Mouse (Mus musculus): ENCODE measurements around the gene Plg. TPM values are rescaled to one million over a fixed set of nuclear protein-coding genes. Genes with fewer than 3 reads are reported as not detected.

Gene Plg
- polyA plus RNA-seq, 1 experiment from 2014 or later = 0.05 TPM

- Histone ChIP-seq H3K4me1 (ENCODE audit: insufficient read depth, low read depth, low read length) (no peaks in the 10 kb centered on the region), H3K4me2 (replicated peaks; ENCODE audit: low read depth, low read length) (no peak overlapping the region), H3K4me3 (ENCODE audit: low read depth, low read length) (no peak overlapping the region), H3K9ac (replicated peaks; ENCODE audit: low read depth) (no peak overlapping the region), H3K27ac (ENCODE audit: low read length) (peak overlapping the region; percentile 66), H3K36me3 (ENCODE audit: insufficient read depth, low read length) (no peaks in the 10 kb centered on the region), H3K9me3 (ENCODE audit: low read length) (no peaks in the 10 kb centered on the region), H3K27me3 (replicated peaks; ENCODE audit: insufficient read depth, low read length) (no peaks in the 10 kb centered on the region)
- TF ChIP-seq EP300 (IDR thresholded peaks at IDR 0.05) = peak; percentile 75
- peak; percentile 73 for TF ChIP-seq CTCF (IDR thresholded peaks at IDR 0.05)
- peak; percentile 80 for ATAC-seq
- 38% methylated on average over 7 of the region's 7 CpGs for WGBS
- DNase-seq (ENCODE audit: low spot score) = peak; percentile 90
These were observed 25.0 kb downstream of the Plg start for GRCm38 (mm10) chr17:12403420-12403819.

GRCm38 (mm10) chr17:12409346-12409944, 31.0 kb downstream of the Plg start:
- Histone ChIP-seq H3K27ac (ENCODE audit: low read length) (peak overlapping the region; percentile 32; the same call in 1 of the 2 replicates), H3K4me1 (ENCODE audit: insufficient read depth, low read depth, low read length) (no peaks in the 10 kb centered on the region; the same call in 1 of the 2 replicates)

DNA sequence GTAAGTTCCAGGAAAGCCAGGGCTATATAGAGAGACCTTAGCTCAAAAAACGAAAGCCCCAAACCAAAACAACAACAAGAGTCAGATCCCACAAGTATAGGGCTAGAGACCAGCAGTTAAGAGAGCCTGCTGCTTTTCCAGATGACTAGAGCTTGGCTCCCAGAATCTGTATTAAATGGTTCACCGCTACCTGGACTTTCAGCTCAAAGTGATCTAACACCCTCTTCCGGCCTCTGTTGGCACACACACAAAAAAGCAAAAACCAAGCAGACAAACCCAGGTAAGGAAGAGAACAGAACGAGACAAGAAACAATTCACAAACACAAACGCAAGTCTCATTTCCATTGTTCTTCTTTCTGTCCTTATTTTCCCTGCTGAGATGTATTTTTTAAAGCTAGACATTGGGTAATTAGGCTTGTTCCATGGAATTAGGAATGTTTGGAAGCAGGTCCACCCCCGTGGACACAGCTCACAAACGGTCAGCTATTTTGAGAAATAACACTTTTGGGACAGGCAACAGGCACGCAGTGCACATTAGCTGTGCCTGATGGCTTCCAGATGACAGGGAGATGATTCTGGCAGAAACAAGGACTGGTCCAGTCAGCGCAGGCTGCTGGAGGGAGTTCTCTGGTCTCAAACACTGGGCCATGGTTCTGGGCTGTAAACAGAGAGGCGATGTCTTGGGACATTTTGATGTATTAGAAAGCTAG, 33.9 kb downstream of the Plg start:
- Histone ChIP-seq H3K27ac (ENCODE audit: low read length) (peak overlapping the region; percentile 62), H3K36me3 (ENCODE audit: insufficient read depth, low read length) (no peaks in the 10 kb centered on the region), H3K9ac (replicated peaks; ENCODE audit: low read depth) (no peak overlapping the region), H3K4me1 (ENCODE audit: insufficient read depth, low read depth, low read length) (no peaks in the 10 kb centered on the region; the same call in 1 of the 2 replicates), H3K27me3 (replicated peaks; ENCODE audit: insufficient read depth, low read length) (no peaks in the 10 kb centered on the region), H3K4me2 (replicated peaks; ENCODE audit: low read depth, low read length) (no peak overlapping the region), H3K4me3 (ENCODE audit: low read depth, low read length) (no peak overlapping the region), H3K9me3 (ENCODE audit: low read length) (no peaks in the 10 kb centered on the region)
- WGBS = 49% methylated on average over 10 of the region's 10 CpGs
- peak; percentile 97 for TF ChIP-seq EP300 (IDR thresholded peaks at IDR 0.05)
- no peak for TF ChIP-seq CTCF (IDR thresholded peaks at IDR 0.05)
- DNase-seq (ENCODE audit: low spot score) (peak; percentile 93), ATAC-seq (peak; percentile 86)

More at GRCm38 (mm10) chr17:12409346-12409944, 31.0 kb downstream of the Plg start:
- Histone ChIP-seq H3K9me3 (ENCODE audit: low read length) (no peaks in the 10 kb centered on the region), H3K4me3 (ENCODE audit: low read depth, low read length) (no peak overlapping the region), H3K9ac (replicated peaks; ENCODE audit: low read depth) (no peak overlapping the region), H3K36me3 (ENCODE audit: insufficient read depth, low read length) (no peaks in the 10 kb centered on the region), H3K27me3 (replicated peaks; ENCODE audit: insufficient read depth, low read length) (no peaks in the 10 kb centered on the region), H3K4me2 (replicated peaks; ENCODE audit: low read depth, low read length) (no peak overlapping the region)
- TF ChIP-seq CTCF (IDR thresholded peaks at IDR 0.05) = no peak
- TF ChIP-seq EP300 (IDR thresholded peaks at IDR 0.05) = no peak
- WGBS = 62% methylated on average over 11 of the region's 11 CpGs
- DNase-seq (ENCODE audit: low spot score) (peak; percentile 37), ATAC-seq (no peak)

GRCm38 (mm10) chr17:12412891-12413237, 34.5 kb downstream of the Plg start:
- no peaks in the 10 kb centered on the region for H3K9me3 ChIP-seq (ENCODE audit: low read length)
- peak; percentile 16 for DNase-seq (ENCODE audit: low spot score)
- ATAC-seq = no peak
- H3K36me3 ChIP-seq (ENCODE audit: insufficient read depth, low read length) = no peaks in the 10 kb centered on the region
- 0 out of 2 replicates have a peak overlapping the region, but pooled peaks have one; percentile 48 for H3K27ac ChIP-seq (ENCODE audit: low read length)
- no peak overlapping the region for H3K4me2 ChIP-seq (replicated peaks; ENCODE audit: low read depth, low read length)
- no peak overlapping the region for H3K4me3 ChIP-seq (ENCODE audit: low read depth, low read length)
- H3K27me3 ChIP-seq (replicated peaks; ENCODE audit: insufficient read depth, low read length) = no peaks in the 10 kb centered on the region
- TF ChIP-seq EP300 (IDR thresholded peaks at IDR 0.05) (no peak), CTCF (IDR thresholded peaks at IDR 0.05) (no peak)
- H3K4me1 ChIP-seq (ENCODE audit: insufficient read depth, low read depth, low read length) = no peaks in the 10 kb centered on the region; the same call in 1 of the 2 replicates
- no peak overlapping the region for H3K9ac ChIP-seq (replicated peaks; ENCODE audit: low read depth)
- 51% methylated on average over 3 of the region's 3 CpGs for WGBS

- H3K9ac ChIP-seq (replicated peaks; ENCODE audit: low read depth) = no peak overlapping the region
- no peak overlapping the region for H3K4me3 ChIP-seq (ENCODE audit: low read depth, low read length)
- WGBS = 37% methylated on average over 15 of the region's 15 CpGs
- DNase-seq (ENCODE audit: low spot score) (peak; percentile 33), ATAC-seq (peak; percentile 14; the same call in 1 of the 2 replicates)
- H3K4me1 ChIP-seq (ENCODE audit: insufficient read depth, low read depth, low read length) = no peaks in the 10 kb centered on the region; the same call in 1 of the 2 replicates
- no peaks in the 10 kb centered on the region for H3K36me3 ChIP-seq (ENCODE audit: insufficient read depth, low read length)
- TF ChIP-seq EP300 (IDR thresholded peaks at IDR 0.05) = no peak
- TF ChIP-seq CTCF (IDR thresholded peaks at IDR 0.05) = no peak
- H3K27me3 ChIP-seq (replicated peaks; ENCODE audit: insufficient read depth, low read length) = no peaks in the 10 kb centered on the region
- peak overlapping the region; percentile 66 for H3K27ac ChIP-seq (ENCODE audit: low read length)
- no peak overlapping the region for H3K4me2 ChIP-seq (replicated peaks; ENCODE audit: low read depth, low read length)
- H3K9me3 ChIP-seq (ENCODE audit: low read length) = no peaks in the 10 kb centered on the region
These were observed 36.8 kb downstream of the Plg start for GRCm38 (mm10) chr17:12415031-12415735.

DNA sequence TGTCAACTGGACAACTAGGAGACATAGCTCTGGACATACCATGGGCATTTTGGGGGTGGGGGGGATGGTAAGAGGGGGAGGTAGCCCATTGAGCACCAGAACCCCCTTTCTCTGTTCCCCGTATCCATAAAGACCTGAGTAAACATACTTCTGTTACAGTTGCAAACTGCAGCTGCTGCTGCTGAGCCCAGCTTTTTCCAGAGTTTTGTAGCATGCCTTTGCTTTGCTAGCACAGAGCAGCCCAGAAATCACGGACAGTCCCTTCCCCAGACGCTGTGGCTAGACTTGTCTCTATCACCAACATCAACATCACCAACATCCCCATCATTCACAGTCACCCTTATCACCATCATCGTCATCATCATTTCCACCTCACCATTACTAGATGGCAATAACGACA, 37.3 kb downstream of the Plg start:
- Histone ChIP-seq H3K4me1 (ENCODE audit: insufficient read depth, low read depth, low read length) (no peaks in the 10 kb centered on the region; the same call in 1 of the 2 replicates), H3K27me3 (replicated peaks; ENCODE audit: insufficient read depth, low read length) (no peaks in the 10 kb centered on the region), H3K9me3 (ENCODE audit: low read length) (no peaks in the 10 kb centered on the region), H3K36me3 (ENCODE audit: insufficient read depth, low read length) (no peaks in the 10 kb centered on the region), H3K4me2 (replicated peaks; ENCODE audit: low read depth, low read length) (no peak overlapping the region), H3K4me3 (ENCODE audit: low read depth, low read length) (no peak overlapping the region), H3K27ac (ENCODE audit: low read length) (peak overlapping the region; percentile 66), H3K9ac (replicated peaks; ENCODE audit: low read depth) (no peak overlapping the region)
- no peak for TF ChIP-seq EP300 (IDR thresholded peaks at IDR 0.05)
- no peak for TF ChIP-seq CTCF (IDR thresholded peaks at IDR 0.05)
- peak; percentile 23 for DNase-seq (ENCODE audit: low spot score)
- no peak for ATAC-seq
- 40% methylated on average over 5 of the region's 5 CpGs for WGBS

All from lung, postnatal 0 days (tissue).